Mouse (Mus musculus) cerebellum, adult 11-12 months (tissue): ENCODE data around the gene Ets1.

Source experiments
- DNase-seq: peaks from one replicate; pipeline ENCODE4 v3.0.0; 2022

The Ets1 gene

GRCm38 (mm10) chr9:32697291-32698110 lies 61.5 kb downstream of the Ets1 start:
- DNase-seq: no peak

- no peak for DNase-seq
These were observed 62.7 kb downstream of the Ets1 start for GRCm38 (mm10) chr9:32698766-32699165.

DNA sequence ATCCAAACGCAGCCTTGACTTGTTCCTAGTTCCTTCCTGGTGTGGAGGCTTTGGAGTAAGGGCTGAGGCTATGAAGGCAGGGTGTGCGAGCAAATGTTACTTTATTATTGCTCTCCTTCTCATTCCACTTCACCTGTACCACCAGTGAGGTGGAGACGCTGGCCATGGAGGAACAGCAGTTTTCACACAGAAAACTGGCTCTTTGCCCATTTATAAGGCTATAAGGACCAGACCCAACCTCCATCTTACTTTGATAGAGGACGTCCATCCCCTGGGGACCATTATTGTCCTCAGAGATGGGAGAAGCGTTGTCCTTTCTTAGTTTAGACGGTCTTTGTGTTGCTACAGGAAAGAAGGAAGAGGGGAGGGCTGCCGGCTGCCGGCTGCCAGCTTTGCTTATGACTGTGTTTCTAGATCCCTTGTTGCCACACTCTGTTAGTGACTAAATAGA lies 63.4 kb downstream of the Ets1 start:
- DNase-seq: no peak

DNA sequence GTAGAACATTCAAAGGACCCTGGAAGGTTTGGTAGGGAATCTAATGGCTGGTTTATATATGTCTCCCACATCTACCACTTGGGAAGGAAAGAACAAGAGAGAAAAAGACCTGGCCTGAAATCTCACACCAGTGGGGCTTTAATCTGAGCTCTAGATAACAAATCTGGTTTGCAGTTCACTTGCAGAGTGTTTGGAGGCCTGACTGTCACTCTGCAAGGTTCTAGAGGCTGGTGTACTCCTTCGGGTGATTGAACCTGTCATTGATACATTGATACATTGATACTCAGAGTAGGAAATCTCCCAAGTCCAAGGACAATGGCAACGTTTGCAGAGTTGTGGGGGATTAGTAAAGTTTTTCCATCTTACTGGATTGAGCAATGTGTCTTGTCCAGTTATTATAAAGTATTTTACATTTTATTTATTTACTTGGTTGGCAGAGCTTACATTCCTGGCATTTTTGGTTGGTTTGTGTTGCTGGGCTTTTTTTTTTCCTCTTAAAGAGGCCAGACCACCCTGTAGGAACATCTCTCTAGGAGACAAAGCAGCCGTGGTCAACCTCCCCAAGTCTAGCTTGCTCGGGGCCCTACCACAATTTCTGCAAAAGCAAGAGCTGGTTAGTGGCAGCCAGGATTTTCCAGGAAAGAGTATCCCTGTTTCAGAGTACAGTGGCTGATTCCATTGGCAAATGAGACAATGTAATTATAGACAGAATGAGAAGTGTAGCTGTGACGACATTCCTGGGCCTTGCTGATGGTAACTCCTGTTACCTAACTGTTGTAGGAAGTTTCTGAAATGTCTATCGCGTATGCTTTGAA lies 64.3 kb downstream of the Ets1 start:
- no peak for DNase-seq

- DNase-seq: no peak
These were observed 65.3 kb downstream of the Ets1 start for GRCm38 (mm10) chr9:32701126-32701997.

DNA sequence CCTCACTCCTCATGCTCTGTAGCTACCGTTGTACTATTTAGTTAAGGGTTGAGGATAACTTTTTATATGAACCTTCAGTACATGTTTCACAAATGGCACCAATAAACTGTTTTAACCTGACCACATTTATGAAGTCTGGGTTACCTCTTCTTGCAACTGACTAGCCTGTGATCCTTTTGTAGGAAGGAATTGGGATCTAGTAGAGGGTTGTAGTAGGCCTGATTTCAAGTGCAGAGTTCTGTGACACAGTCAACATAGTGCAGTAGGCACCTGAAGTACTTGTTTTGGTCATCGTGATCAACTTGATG lies 65.9 kb downstream of the Ets1 start:
- no peak for DNase-seq

GRCm38 (mm10) chr9:32702836-32703395 lies 66.9 kb downstream of the Ets1 start:
- no peak for DNase-seq

DNA sequence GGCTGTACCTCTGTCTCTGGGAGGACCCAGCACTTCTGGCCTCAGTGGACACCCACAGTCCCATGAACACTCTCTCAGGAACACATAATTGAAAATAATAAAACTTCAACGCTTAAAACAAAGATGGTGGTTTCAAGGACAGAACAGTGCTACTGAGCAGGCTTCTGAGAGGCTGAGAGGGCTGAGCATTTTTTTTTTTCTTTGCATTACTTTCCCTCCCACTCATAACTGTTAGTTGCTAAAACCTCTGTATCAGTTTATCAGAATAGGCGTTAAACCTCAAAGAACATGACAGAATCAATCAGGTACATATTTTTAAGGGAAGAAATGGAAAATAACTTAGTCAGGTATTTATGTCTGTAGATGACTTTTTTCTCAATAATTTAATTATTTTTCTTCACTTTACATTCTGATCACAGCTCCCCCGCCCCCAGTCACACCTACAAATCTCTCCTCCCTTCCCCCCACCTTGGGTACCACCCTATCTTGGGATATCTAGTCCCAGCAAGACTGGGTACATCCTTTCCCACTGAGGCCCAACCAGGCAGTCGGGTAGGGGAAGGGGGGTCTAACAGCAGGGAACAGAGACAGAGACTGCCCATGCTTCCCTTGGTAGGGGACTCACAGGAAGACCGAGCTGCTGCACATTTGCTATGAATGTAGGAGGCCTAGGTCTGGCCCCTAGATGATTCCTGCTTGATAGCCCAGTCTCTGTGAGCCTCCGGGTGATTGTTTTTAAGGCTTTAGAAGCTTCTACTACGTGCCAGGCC lies 68.1 kb downstream of the Ets1 start:
- DNase-seq: no peak

DNA sequence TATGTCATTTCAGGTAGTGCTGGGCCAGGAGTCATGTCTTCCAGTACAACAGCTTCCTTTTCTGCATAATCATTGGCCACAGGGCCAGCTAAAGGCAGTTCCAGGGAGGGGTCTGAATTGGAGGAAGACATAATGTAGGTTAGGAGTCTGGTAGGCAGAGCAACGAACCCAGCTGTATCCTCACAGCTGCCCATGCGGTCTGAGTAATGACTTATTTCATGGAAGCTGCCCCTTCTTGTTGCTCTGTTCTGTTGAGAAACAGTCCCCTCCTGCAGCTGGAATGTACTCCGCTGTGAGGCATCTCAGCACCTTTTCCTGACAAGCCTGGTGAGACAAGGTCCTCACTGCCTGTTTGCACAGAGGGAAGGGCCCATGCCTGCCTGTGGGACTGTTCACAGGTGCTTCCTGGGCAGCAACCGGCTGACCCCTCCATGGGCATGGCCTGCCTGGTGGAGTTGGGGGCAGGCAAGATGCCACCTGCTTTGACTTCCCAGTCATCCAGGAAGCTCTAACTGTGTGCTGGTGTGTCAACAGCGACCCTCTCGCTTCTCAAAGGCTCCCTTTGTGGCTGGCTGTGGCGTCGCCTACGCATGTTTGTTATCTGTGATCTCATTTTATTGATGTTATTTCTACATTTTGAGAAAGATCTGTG lies 69.9 kb downstream of the Ets1 start:
- DNase-seq: no peak

- DNase-seq: no peak
These were observed 71.4 kb downstream of the Ets1 start for GRCm38 (mm10) chr9:32707436-32707835.

- DNase-seq: no peak
These were observed 72.5 kb downstream of the Ets1 start for GRCm38 (mm10) chr9:32708491-32708890.

DNA sequence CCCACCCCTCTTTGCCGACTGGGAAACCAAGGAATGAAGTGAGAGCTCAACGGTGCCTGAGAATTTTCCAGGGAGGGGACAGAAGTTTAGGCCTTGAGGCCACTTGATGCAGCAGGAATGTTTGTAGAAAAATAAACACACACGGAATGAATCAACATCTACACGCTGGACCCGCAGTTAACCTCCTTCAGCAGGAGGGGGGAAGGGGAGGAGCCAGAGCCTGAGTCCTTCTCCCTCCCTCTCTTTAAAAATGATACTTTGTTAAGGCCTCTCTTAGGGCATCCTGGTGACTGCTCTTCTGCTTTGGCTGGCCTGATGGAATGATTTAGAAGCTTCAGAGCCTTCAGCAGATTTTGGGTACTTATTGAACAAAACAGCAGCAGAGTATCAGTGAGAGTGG lies 73.3 kb downstream of the Ets1 start:
- DNase-seq: no peak

- DNase-seq: no peak
These were observed 74.0 kb downstream of the Ets1 start for GRCm38 (mm10) chr9:32709764-32710734.

GRCm38 (mm10) chr9:32710987-32711652 lies 75.1 kb downstream of the Ets1 start:
- DNase-seq: no peak

DNA sequence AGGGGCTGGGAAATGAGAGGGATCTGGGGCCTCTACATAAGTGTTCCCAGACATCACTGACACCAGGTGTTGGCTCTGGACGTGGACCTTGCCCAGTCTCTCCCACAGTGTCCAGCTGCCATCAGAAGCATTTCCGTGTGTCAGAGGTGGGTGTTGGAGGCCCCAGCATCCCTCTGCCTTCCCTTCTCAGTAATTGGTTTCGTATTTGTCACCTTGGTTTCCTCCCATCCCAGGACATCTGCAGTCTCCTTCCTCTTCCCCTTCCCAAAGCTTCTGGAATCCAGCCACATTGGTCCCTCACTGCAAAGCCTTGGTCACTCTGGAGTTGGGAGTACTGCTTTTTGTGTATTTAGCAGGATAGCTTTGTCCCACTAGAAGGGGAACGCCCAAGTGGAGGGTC lies 75.7 kb downstream of the Ets1 start:
- DNase-seq: no peak

DNA sequence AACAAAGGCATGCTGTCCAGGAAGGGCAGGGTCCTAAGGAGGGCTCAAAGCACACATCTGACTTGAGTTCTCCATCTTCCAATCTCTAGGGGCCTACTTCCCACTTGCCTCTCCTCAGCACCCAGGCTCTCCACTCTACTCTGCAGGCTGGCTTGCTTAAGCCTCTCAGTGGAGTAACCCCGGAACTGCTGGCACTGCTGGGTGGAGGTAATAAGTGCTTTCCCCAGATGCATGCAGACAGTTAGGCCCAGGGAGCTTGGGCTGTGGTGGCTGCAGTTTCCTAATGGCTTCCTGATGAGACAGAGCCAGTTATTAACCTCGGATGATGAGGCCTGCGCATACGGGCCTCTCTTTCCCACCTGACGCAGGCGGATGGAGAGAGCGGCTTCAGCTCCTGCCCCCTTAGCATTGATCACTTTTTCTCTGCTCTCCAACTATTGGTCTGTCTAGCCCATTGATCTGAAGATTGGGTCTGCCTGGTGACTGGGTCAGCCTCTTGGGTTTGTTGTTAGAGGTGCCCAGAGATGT lies 76.4 kb downstream of the Ets1 start:
- DNase-seq: no peak

GRCm38 (mm10) chr9:32713106-32713505 lies 77.1 kb downstream of the Ets1 start:
- DNase-seq: no peak

DNA sequence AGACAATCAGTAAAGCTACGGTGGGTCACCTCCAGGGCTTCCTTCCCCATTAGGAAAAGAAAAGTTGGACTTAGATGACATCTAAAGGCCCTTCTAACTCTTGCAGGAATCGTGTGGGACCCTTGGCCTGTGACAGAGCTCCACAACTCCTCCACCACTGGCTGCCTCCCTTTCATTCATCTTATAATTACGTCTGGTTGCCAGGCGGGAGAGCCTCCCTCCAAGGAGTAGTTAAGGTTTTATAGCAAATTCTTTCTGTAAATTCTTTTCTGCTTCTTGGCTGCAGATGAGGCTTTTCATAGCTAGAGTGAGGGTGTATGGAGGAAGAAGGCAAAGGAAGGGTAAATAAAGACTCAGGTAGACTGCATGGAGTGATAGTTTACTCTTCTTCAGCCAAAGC lies 77.8 kb downstream of the Ets1 start:
- no peak for DNase-seq

DNA sequence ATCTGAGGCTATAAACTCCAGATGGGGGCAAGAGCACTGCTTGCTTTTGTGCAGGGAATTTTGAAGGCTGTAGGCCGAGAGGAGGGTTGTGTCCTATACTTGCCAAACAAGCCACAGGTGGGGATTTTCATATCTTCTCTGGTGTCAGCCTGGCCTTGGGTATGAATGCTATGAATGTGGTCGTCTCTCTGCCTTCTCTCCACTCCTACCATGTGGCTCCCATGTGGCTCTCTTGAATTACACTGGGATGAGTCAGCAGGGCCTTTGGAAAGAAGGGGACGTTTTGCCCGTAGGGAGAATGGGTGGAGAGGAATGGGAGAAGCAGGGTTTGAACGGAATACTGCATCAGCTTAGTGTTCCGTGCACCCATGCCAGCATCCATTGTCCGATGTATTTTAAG lies 78.5 kb downstream of the Ets1 start:
- DNase-seq: no peak
